Mouse (Mus musculus): ENCODE results near the gene Mex3a.

GRCm38 (mm10) chr3:88566536-88567061 is 34.4 kb downstream of the Mex3a start:
- TF ChIP-seq POLR2A (IDR thresholded peaks at IDR 0.05; ENCODE audit: extremely low read depth, insufficient read depth, low read length) = no peak
- TF ChIP-seq CTCF (IDR thresholded peaks at IDR 0.05; ENCODE audit: extremely low read depth, insufficient read depth, low read length) = no peak
